Mouse (Mus musculus) liver, embryonic 16.5 days (tissue): ENCODE data around the gene Wdr19. TPM values are rescaled to one million over a fixed set of nuclear protein-coding genes. Genes with fewer than 3 reads are reported as not detected.

Experiments
- ATAC-seq: fragments of 200-750 bp; cut with Nextera tagmentation; 2 replicates; pipeline ENCODE4 v1.8.0; 2017; ENCODE audit warnings: low read depth, mild to moderate bottlenecking, moderate number of reproducible peaks, moderate library complexity
- H3K27ac ChIP-seq: fragments of 300-500 bp; sonication (generic); 2 replicates; pipeline ENCODE4 v1.5.1; 2014; ENCODE audit warnings: mild to moderate bottlenecking, low read length
- H3K27me3 ChIP-seq: fragments of 300-500 bp; sonication (generic); 2 replicates; pipeline ENCODE4 v1.6.1; 2014; ENCODE audit warnings: low read depth, low read length, mixed read lengths; ENCODE audit not compliant: control insufficient read depth, insufficient read depth
- H3K36me3 ChIP-seq: fragments of 300-500 bp; sonication (generic); 2 replicates; pipeline ENCODE4 v1.6.1; 2014; ENCODE audit warnings: mild to moderate bottlenecking; ENCODE audit not compliant: control insufficient read depth, insufficient read depth
- H3K4me1 ChIP-seq: fragments of 300-500 bp; sonication (generic); 2 replicates; pipeline ENCODE4 v1.6.1; 2014; ENCODE audit warnings: low read depth, low read length, mixed read lengths; ENCODE audit not compliant: control insufficient read depth
- H3K4me2 ChIP-seq: fragments of 300-500 bp; sonication (generic); 2 replicates; pipeline ENCODE4 v1.6.1; 2014; ENCODE audit warnings: low read depth, low read length, mixed read lengths
- H3K4me3 ChIP-seq: fragments of 300-500 bp; sonication (generic); 2 replicates; pipeline ENCODE4 v1.5.1; 2014; ENCODE audit warnings: low read depth, mild to moderate bottlenecking, low read length
- H3K9ac ChIP-seq: fragments of 300-500 bp; sonication (generic); 2 replicates; pipeline ENCODE4 v1.6.1; 2014; ENCODE audit warnings: low read depth, low read length
- H3K9me3 ChIP-seq: fragments of 300-500 bp; sonication (generic); replicated peaks from 2 replicates; pipeline ENCODE4 v1.6.1; 2016; ENCODE audit warnings: low read length; ENCODE audit not compliant: control insufficient read depth
- WGBS: fragments of 180-500 bp; shearing (Covaris S2); extraction: QIAGEN DNeasy Blood & Tissue Kit; methylation state at CpG from one replicate; pipeline ENCODE4 v1.1.7; 2014; ENCODE audit not compliant: insufficient replicate concordance; 5-methylcytosine and 5-hydroxymethylcytosine counted together
- polyA plus RNA-seq: library from polyadenylated mRNA; unstranded; fragments of >200 nt; fragmentation: Nextera tagmentation; extraction: Ambion mirVana; gene quantifications from 2 replicates; pipeline ENCODE4 v1.2.1, GENCODE M21; 2015

The Wdr19 gene
- polyA plus RNA-seq, 1 experiment from 2014 or later: 0.59 TPM

- Histone ChIP-seq H3K27me3 (no peaks in the 10 kb centered on the region), H3K9me3 (no peaks in the 10 kb centered on the region), H3K4me3 (no peak overlapping the region), H3K4me2 (no peak overlapping the region), H3K9ac (no peak overlapping the region), H3K36me3 (no peaks in the 10 kb centered on the region), H3K4me1 (no peaks in the 10 kb centered on the region), H3K27ac (no peak overlapping the region)
- 81% methylated on average over 21 of the region's 21 CpGs for WGBS
- no peak for ATAC-seq
Observed at GRCm38 (mm10) chr5:65181160-65181793, 18.2 kb upstream of the Wdr19 start.

GRCm38 (mm10) chr5:65181794-65182169 lies 17.7 kb upstream of the Wdr19 start:
- Histone ChIP-seq H3K27me3 (no peaks in the 10 kb centered on the region), H3K27ac (no peak overlapping the region), H3K4me3 (no peak overlapping the region), H3K4me2 (no peak overlapping the region), H3K36me3 (no peaks in the 10 kb centered on the region), H3K4me1 (no peaks in the 10 kb centered on the region), H3K9me3 (no peaks in the 10 kb centered on the region), H3K9ac (no peak overlapping the region)
- WGBS: 62% methylated on average over 4 of the region's 4 CpGs
- ATAC-seq: no peak

GRCm38 (mm10) chr5:65182268-65182667 lies 17.2 kb upstream of the Wdr19 start:
- no peaks in the 10 kb centered on the region for H3K9me3 ChIP-seq
- H3K36me3 ChIP-seq: no peaks in the 10 kb centered on the region
- H3K4me1 ChIP-seq: no peaks in the 10 kb centered on the region
- WGBS: 61% methylated on average over 1 of the region's 1 CpGs
- H3K4me2 ChIP-seq: no peak overlapping the region
- no peak for ATAC-seq
- no peak overlapping the region for H3K27ac ChIP-seq
- no peak overlapping the region for H3K9ac ChIP-seq
- H3K27me3 ChIP-seq: no peaks in the 10 kb centered on the region
- no peak overlapping the region for H3K4me3 ChIP-seq

- Histone ChIP-seq H3K4me3 (no peak overlapping the region), H3K27me3 (no peaks in the 10 kb centered on the region), H3K4me1 (no peaks in the 10 kb centered on the region), H3K9ac (no peak overlapping the region), H3K27ac (no peak overlapping the region), H3K4me2 (no peak overlapping the region), H3K36me3 (no peaks in the 10 kb centered on the region), H3K9me3 (no peaks in the 10 kb centered on the region; the same call in 1 of the 2 replicates)
- 72% methylated on average over 5 of the region's 5 CpGs for WGBS
- no peak for ATAC-seq
Observed at GRCm38 (mm10) chr5:65191601-65192000, 7.9 kb upstream of the Wdr19 start.

GRCm38 (mm10) chr5:65194441-65194840 lies 5.1 kb upstream of the Wdr19 start:
- Histone ChIP-seq H3K4me1 (peaks cover 3% of the 10 kb centered on the region; the same call in 1 of the 2 replicates), H3K4me2 (no peak overlapping the region), H3K9ac (no peak overlapping the region), H3K36me3 (no peaks in the 10 kb centered on the region), H3K4me3 (no peak overlapping the region), H3K27me3 (no peaks in the 10 kb centered on the region), H3K9me3 (no peaks in the 10 kb centered on the region; the same call in 1 of the 2 replicates), H3K27ac (no peak overlapping the region)
- no peak for ATAC-seq
- WGBS: 64% methylated on average over 9 of the region's 9 CpGs

GRCm38 (mm10) chr5:65204726-65205125 lies 5.2 kb downstream of the Wdr19 start:
- Histone ChIP-seq H3K27me3 (no peaks in the 10 kb centered on the region), H3K9me3 (no peaks in the 10 kb centered on the region), H3K4me2 (no peak overlapping the region), H3K9ac (no peak overlapping the region), H3K27ac (no peak overlapping the region), H3K4me3 (no peak overlapping the region), H3K4me1 (peaks cover 5% of the 10 kb centered on the region), H3K36me3 (no peaks in the 10 kb centered on the region)
- ATAC-seq: no peak
- 70% methylated on average over 2 of the region's 2 CpGs for WGBS

GRCm38 (mm10) chr5:65213321-65213720 lies 13.8 kb downstream of the Wdr19 start:
- Histone ChIP-seq H3K9me3 (no peaks in the 10 kb centered on the region), H3K36me3 (no peaks in the 10 kb centered on the region), H3K4me3 (no peak overlapping the region), H3K4me2 (no peak overlapping the region), H3K4me1 (no peaks in the 10 kb centered on the region), H3K27me3 (no peaks in the 10 kb centered on the region), H3K9ac (no peak overlapping the region), H3K27ac (no peak overlapping the region)
- WGBS: 25% methylated on average over 7 of the region's 7 CpGs
- ATAC-seq: no peak

- no peaks in the 10 kb centered on the region for H3K27me3 ChIP-seq
- WGBS: 53% methylated on average over 11 of the region's 11 CpGs
- no peaks in the 10 kb centered on the region for H3K4me1 ChIP-seq
- ATAC-seq: no peak
- no peak overlapping the region for H3K4me2 ChIP-seq
- no peak overlapping the region for H3K4me3 ChIP-seq
- H3K36me3 ChIP-seq: no peaks in the 10 kb centered on the region
- no peak overlapping the region for H3K9ac ChIP-seq
- H3K27ac ChIP-seq: no peak overlapping the region
- no peaks in the 10 kb centered on the region for H3K9me3 ChIP-seq
Observed at GRCm38 (mm10) chr5:65217305-65218269, 18.1 kb downstream of the Wdr19 start.

- Histone ChIP-seq H3K36me3 (no peaks in the 10 kb centered on the region), H3K9me3 (no peaks in the 10 kb centered on the region), H3K4me2 (no peak overlapping the region), H3K4me3 (no peak overlapping the region), H3K4me1 (no peaks in the 10 kb centered on the region), H3K27me3 (no peaks in the 10 kb centered on the region), H3K9ac (no peak overlapping the region), H3K27ac (no peak overlapping the region)
- ATAC-seq: no peak
- WGBS: 69% methylated on average over 7 of the region's 7 CpGs
Observed at GRCm38 (mm10) chr5:65221037-65221436, 21.5 kb downstream of the Wdr19 start.
